Mouse (Mus musculus) heart, adult 2 months (tissue): ENCODE measurements around the gene Parvb. TPM values are rescaled to one million over a fixed set of nuclear protein-coding genes. Genes with fewer than 3 reads are reported as not detected.

Experiments used
- DNase-seq, 2 experiments: peaks; one replicate each; pipeline ENCODE4 v3.0.0; 2021
- H3K27ac ChIP-seq: fragments of 200-600 bp; 2 replicates; pipeline ENCODE4 v1.8.1; 2022
- H3K27me3 ChIP-seq: fragments of 200-500 bp; 2 replicates; pipeline ENCODE4 v1.6.1; 2012; ENCODE audit warnings: mild to moderate bottlenecking, low read length, inconsistent platforms, mixed read lengths; ENCODE audit not compliant: control insufficient read depth, insufficient read depth
- H3K36me3 ChIP-seq: fragments of 200-500 bp; 2 replicates; pipeline ENCODE4 v1.6.1; 2012; ENCODE audit warnings: low read length, inconsistent platforms; ENCODE audit not compliant: control insufficient read depth, insufficient read depth
- H3K4me1 ChIP-seq: fragments of 200-500 bp; 2 replicates; pipeline ENCODE4 v1.6.1; 2011; ENCODE audit warnings: low read length; ENCODE audit not compliant: control insufficient read depth, insufficient read depth
- H3K4me3 ChIP-seq: fragments of 200-600 bp; 2 replicates; pipeline ENCODE4 v1.8.1; 2022
- H3K79me2 ChIP-seq: fragments of 200-500 bp; replicated peaks from 2 replicates; pipeline ENCODE4 v1.6.1; 2012; ENCODE audit warnings: mild to moderate bottlenecking, inconsistent platforms, low read length, moderate library complexity, mixed read lengths; ENCODE audit not compliant: control insufficient read depth, insufficient read depth
- H3K9ac ChIP-seq: fragments of 200-500 bp; 2 replicates; pipeline ENCODE4 v1.6.1; 2012; ENCODE audit warnings: low read depth, mild to moderate bottlenecking, control low read depth, inconsistent platforms, low read length, mixed read lengths
- CTCF ChIP-seq: fragments of 200-600 bp; IDR thresholded peaks from 2 replicates; pipeline ENCODE4 v1.8.1; 2022; ENCODE audit warnings: antibody characterized with exemption, mild to moderate bottlenecking, moderate library complexity
- EP300 ChIP-seq: fragments of 200-500 bp; IDR thresholded peaks from 2 replicates; pipeline ENCODE4 v1.6.1; 2011; ENCODE audit warnings: low read depth, low read length, control low read depth; ENCODE audit not compliant: insufficient read depth
- POLR2A ChIP-seq: fragments of 200-500 bp; IDR thresholded peaks from 2 replicates; pipeline ENCODE4 v1.6.1; 2011; ENCODE audit warnings: mild to moderate bottlenecking, low read depth, low read length, control low read depth; ENCODE audit not compliant: insufficient read depth
- WGBS: fragments of 180-500 bp; shearing (Covaris S2); methylation state at CpG from one replicate; pipeline ENCODE4 v1.1.7; 2018; 5-methylcytosine and 5-hydroxymethylcytosine counted together
- intact Hi-C: fragments of 180-260 bp; cut with DNase I; formaldehyde crosslinking; loops from one replicate; pipeline ENCODE4 v1.15.1; 2025
- polyA plus RNA-seq: library from polyadenylated mRNA; depleted of rRNA; stranded (reverse); fragments of >200 nt; gene quantifications from 2 replicates; pipeline ENCODE4 v1.2.3, GENCODE M21; 2012
- total RNA-seq, 2 experiments: library from RNA; stranded (reverse); gene quantifications; 2 replicates each; pipeline ENCODE4 v1.2.3; 2021

Gene Parvb
- total and polyA plus RNA-seq, 3 experiments: 58.5 to 116 (median 99.4) TPM

GRCm38 (mm10) chr15:84293590-84293989 is 61.7 kb downstream of the Parvb start:
- no peak overlapping the region for H3K4me3 ChIP-seq
- H3K4me1 ChIP-seq: no peaks in the 10 kb centered on the region
- no peak overlapping the region for H3K9ac ChIP-seq
- H3K27me3 ChIP-seq: no peaks in the 10 kb centered on the region
- intact Hi-C loops: no loop called here
- H3K27ac ChIP-seq: no peak overlapping the region
- DNase-seq: no peak
- no peaks in the 10 kb centered on the region for H3K36me3 ChIP-seq
- no peak for TF ChIP-seq CTCF
- TF ChIP-seq EP300: no peak
- no peak for TF ChIP-seq POLR2A
- no peaks in the 10 kb centered on the region for H3K79me2 ChIP-seq
- WGBS: 79% methylated on average over 12 of the region's 12 CpGs

GRCm38 (mm10) chr15:84294391-84294790 is 62.5 kb downstream of the Parvb start:
- DNase-seq: no peak
- WGBS: 89% methylated on average over 9 of the region's 9 CpGs
- Histone ChIP-seq H3K4me1 (no peaks in the 10 kb centered on the region), H3K9ac (no peak overlapping the region), H3K27ac (no peak overlapping the region), H3K79me2 (no peaks in the 10 kb centered on the region), H3K27me3 (no peaks in the 10 kb centered on the region), H3K4me3 (no peak overlapping the region), H3K36me3 (no peaks in the 10 kb centered on the region)
- TF ChIP-seq EP300 (no peak), CTCF (no peak), POLR2A (no peak)
- intact Hi-C loops: no loop called here

GRCm38 (mm10) chr15:84295225-84295624 is 63.4 kb downstream of the Parvb start:
- DNase-seq: no peak
- no peaks in the 10 kb centered on the region for H3K27me3 ChIP-seq
- intact Hi-C loops: no loop called here
- H3K79me2 ChIP-seq: no peaks in the 10 kb centered on the region
- no peaks in the 10 kb centered on the region for H3K4me1 ChIP-seq
- TF ChIP-seq CTCF (no peak), POLR2A (no peak), EP300 (no peak)
- no peaks in the 10 kb centered on the region for H3K36me3 ChIP-seq
- no peak overlapping the region for H3K9ac ChIP-seq
- no peak overlapping the region for H3K4me3 ChIP-seq
- no peak overlapping the region for H3K27ac ChIP-seq
- WGBS: 78% methylated on average over 10 of the region's 10 CpGs

GRCm38 (mm10) chr15:84297454-84297853 is 65.6 kb downstream of the Parvb start:
- intact Hi-C loops: no loop called here
- TF ChIP-seq CTCF (no peak), EP300 (no peak), POLR2A (no peak)

GRCm38 (mm10) chr15:84298804-84299370 is 67.0 kb downstream of the Parvb start:
- 85% methylated on average over 13 of the region's 13 CpGs for WGBS
- no peak overlapping the region for H3K9ac ChIP-seq
- no peaks in the 10 kb centered on the region for H3K36me3 ChIP-seq
- H3K27ac ChIP-seq: no peak overlapping the region
- no peak for DNase-seq
- H3K4me3 ChIP-seq: no peak overlapping the region
- no peaks in the 10 kb centered on the region for H3K27me3 ChIP-seq
- H3K4me1 ChIP-seq: no peaks in the 10 kb centered on the region; the same call in 1 of the 2 replicates
- H3K79me2 ChIP-seq: no peaks in the 10 kb centered on the region
- intact Hi-C loops: no loop called here
- TF ChIP-seq CTCF (no peak), EP300 (no peak), POLR2A (no peak)

More at GRCm38 (mm10) chr15:84297454-84297853, 65.6 kb downstream of the Parvb start:
- WGBS: 75% methylated on average over 8 of the region's 8 CpGs
- Histone ChIP-seq H3K79me2 (no peaks in the 10 kb centered on the region), H3K4me3 (no peak overlapping the region), H3K9ac (no peak overlapping the region), H3K4me1 (no peaks in the 10 kb centered on the region; the same call in 1 of the 2 replicates), H3K36me3 (no peaks in the 10 kb centered on the region), H3K27me3 (no peaks in the 10 kb centered on the region), H3K27ac (no peak overlapping the region)
- no peak for DNase-seq

GRCm38 (mm10) chr15:84299662-84300333 is 68.0 kb downstream of the Parvb start:
- intact Hi-C loops: no loop called here
- DNase-seq: no peak
- TF ChIP-seq CTCF: no peak
- TF ChIP-seq EP300: no peak
- TF ChIP-seq POLR2A: no peak
- Histone ChIP-seq H3K9ac (no peak overlapping the region), H3K27me3 (no peaks in the 10 kb centered on the region), H3K4me1 (no peaks in the 10 kb centered on the region; the same call in 1 of the 2 replicates), H3K27ac (no peak overlapping the region), H3K4me3 (no peak overlapping the region), H3K79me2 (no peaks in the 10 kb centered on the region), H3K36me3 (no peaks in the 10 kb centered on the region)
- WGBS: 62% methylated on average over 9 of the region's 9 CpGs
